Mouse (Mus musculus) embryonic facial prominence, embryonic 12.5 days (tissue): Measurements from ENCODE around the gene Scamp1. TPM values are rescaled to one million over a fixed set of nuclear protein-coding genes. Genes with fewer than 3 reads are reported as not detected.

ENCODE experiments used
- ATAC-seq: fragments of 200-750 bp; cut with Nextera tagmentation; 2 replicates; pipeline ENCODE4 v1.8.0; 2017; ENCODE audit not compliant: insufficient number of reproducible peaks, insufficient read depth, low FRiP score, low TSS enrichment
- H3K27ac ChIP-seq: fragments of 300-500 bp; sonication (generic); 2 replicates; pipeline ENCODE4 v1.5.1; 2016; ENCODE audit warnings: mild to moderate bottlenecking
- H3K27me3 ChIP-seq: fragments of 300-500 bp; sonication (generic); 2 replicates; pipeline ENCODE4 v1.6.1; 2016; ENCODE audit warnings: mild to moderate bottlenecking, moderate library complexity
- H3K36me3 ChIP-seq: fragments of 300-500 bp; sonication (generic); 2 replicates; pipeline ENCODE4 v1.6.1; 2016; ENCODE audit warnings: mild to moderate bottlenecking
- H3K4me1 ChIP-seq: fragments of 300-500 bp; sonication (generic); 2 replicates; pipeline ENCODE4 v1.6.1; 2016
- H3K4me2 ChIP-seq: fragments of 300-500 bp; sonication (generic); replicated peaks from 2 replicates; pipeline ENCODE4 v1.6.1; 2016; ENCODE audit warnings: mild to moderate bottlenecking, moderate library complexity
- H3K4me3 ChIP-seq: fragments of 300-500 bp; sonication (generic); 2 replicates; pipeline ENCODE4 v1.5.1; 2016; ENCODE audit warnings: mild to moderate bottlenecking
- H3K9ac ChIP-seq: fragments of 300-500 bp; sonication (generic); 2 replicates; pipeline ENCODE4 v1.6.1; 2016; ENCODE audit warnings: mild to moderate bottlenecking, moderate library complexity
- H3K9me3 ChIP-seq: fragments of 300-500 bp; sonication (generic); 2 replicates; pipeline ENCODE4 v1.6.1; 2016; ENCODE audit warnings: mild to moderate bottlenecking, moderate library complexity
- WGBS: fragments of 180-500 bp; shearing (Covaris S2); methylation state at CpG from one replicate; pipeline ENCODE4 v1.1.7; 2016; 5-methylcytosine and 5-hydroxymethylcytosine counted together
- polyA plus RNA-seq: library from polyadenylated mRNA; unstranded; fragments of >200 nt; fragmentation: Nextera tagmentation; extraction: Ambion mirVana; gene quantifications from 2 replicates; pipeline ENCODE4 v1.2.1, GENCODE M21; 2016

Gene Scamp1
- polyA plus RNA-seq, 1 experiment from 2014 or later = 37.7 TPM

DNA sequence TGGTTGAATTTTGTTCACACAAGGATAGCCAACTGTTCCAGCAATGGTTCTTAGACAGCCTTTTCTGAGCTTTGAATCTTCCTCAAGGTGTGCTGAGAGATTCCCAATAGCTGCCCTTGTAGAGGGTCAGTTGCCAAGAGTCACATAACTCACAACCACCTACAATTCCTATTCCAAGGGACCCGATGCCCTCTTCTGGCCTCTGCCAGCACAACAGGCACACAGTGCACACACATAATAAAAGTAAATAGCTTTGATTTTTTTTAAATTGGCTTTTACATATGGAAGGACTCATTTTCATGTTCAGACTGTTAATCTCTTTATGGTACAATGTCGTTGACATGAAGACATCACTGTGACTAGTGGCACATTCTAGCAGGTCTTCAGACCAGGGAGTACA, 72.9 kb downstream of the Scamp1 start:
- Histone ChIP-seq H3K36me3 (peaks cover 11% of the 10 kb centered on the region), H3K27ac (no peak overlapping the region), H3K4me3 (no peak overlapping the region), H3K27me3 (no peaks in the 10 kb centered on the region), H3K9ac (no peak overlapping the region), H3K4me1 (peaks cover 12% of the 10 kb centered on the region), H3K9me3 (peaks cover 4% of the 10 kb centered on the region; the same call in 1 of the 2 replicates), H3K4me2 (no peak overlapping the region)
- ATAC-seq = no peak
- WGBS = 83% methylated on average over 2 of the region's 2 CpGs

DNA sequence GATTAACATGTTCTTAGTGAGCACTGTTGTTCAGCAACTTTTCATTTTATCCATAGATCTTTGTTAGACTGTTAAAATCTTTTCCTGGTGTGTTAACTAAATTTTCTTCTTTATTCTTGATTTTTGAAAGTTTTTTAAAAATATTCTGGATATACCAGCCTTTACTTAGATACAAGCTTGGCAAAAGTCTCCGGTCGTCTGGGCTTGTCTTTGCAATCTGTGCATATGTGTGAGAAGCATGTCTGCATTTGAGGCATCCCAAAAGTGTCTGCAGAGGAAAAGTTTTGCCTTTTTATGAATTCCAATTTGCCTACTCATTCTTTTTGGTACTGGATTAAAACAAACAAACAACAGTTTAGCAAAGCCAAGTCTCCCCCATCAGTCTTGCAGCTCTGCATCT, 73.5 kb downstream of the Scamp1 start:
- Histone ChIP-seq H3K9ac (no peak overlapping the region), H3K4me2 (no peak overlapping the region), H3K9me3 (peaks cover 4% of the 10 kb centered on the region; the same call in 1 of the 2 replicates), H3K4me3 (no peak overlapping the region), H3K27ac (no peak overlapping the region), H3K27me3 (no peaks in the 10 kb centered on the region), H3K36me3 (peaks cover 11% of the 10 kb centered on the region), H3K4me1 (peaks cover 12% of the 10 kb centered on the region)
- 98% methylated on average over 2 of the region's 2 CpGs for WGBS
- ATAC-seq = no peak

DNA sequence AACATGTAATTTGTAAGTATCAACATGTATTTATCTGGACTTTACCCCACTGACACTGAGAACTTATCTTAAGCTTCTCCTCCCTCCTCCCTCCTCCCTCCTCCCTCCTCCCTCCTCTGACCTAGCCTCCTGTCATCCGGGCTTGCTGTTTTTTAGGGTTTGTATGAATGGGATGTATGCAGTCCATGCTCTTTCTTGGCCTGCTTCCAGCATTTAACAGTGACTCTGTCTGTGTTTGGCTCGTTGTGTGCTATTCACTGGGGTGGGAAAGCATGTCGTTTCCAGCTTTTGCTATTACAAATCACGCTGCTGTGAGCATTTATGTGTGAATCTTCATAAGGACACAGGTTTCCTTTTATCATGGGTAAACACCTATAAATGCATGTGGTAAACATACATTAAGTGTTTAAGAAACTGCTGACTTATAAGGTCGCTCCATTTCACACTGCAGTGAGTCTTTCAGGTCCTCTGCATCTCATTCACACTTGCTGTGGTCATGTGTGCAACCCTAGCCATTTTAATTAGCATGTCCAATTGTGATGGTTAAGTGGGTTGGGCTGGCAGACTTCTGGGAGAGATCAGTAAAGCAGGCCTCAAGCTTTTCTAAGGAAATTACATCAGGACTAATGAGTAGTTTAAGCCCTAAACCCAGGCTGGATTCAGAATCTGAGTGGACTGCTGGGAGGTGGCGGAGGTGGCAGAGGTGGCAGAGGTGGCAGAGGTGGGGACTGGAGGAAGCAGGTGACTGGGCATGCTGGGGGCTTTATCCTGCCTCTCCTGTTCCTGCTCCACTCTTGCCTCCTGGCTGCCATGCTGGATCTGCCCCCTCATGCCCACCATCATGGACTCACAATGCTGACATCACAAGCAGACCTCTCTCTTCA, 74.2 kb downstream of the Scamp1 start:
- no peak overlapping the region for H3K4me2 ChIP-seq
- no peak for ATAC-seq
- no peaks in the 10 kb centered on the region for H3K27me3 ChIP-seq
- no peak overlapping the region for H3K4me3 ChIP-seq
- H3K4me1 ChIP-seq = peaks cover 12% of the 10 kb centered on the region
- WGBS = 66% methylated on average over 6 of the region's 6 CpGs
- peaks cover 11% of the 10 kb centered on the region for H3K36me3 ChIP-seq
- H3K9ac ChIP-seq = no peak overlapping the region
- peaks cover 4% of the 10 kb centered on the region; the same call in 1 of the 2 replicates for H3K9me3 ChIP-seq
- no peak overlapping the region for H3K27ac ChIP-seq

DNA sequence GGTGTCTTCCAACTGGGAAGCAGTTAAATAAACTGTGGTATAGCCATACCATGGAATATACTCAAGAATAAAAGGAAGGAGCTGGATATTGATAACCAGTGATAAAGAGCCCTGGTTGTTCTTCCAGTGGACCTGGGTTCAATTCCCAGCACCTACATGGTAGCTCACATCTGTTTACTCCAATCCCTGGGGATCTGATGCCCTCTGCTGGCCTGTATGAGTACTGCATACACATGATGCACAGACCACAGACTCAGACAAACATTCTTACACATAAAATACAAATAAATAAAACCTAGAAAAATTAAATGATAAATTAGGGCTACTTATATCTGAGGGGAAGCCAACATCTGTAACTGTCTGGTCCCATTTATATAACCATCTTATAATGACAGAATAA, 76.8 kb downstream of the Scamp1 start:
- no peak overlapping the region for H3K9ac ChIP-seq
- H3K4me2 ChIP-seq = no peak overlapping the region
- no peak overlapping the region for H3K4me3 ChIP-seq
- H3K27ac ChIP-seq = no peak overlapping the region
- H3K4me1 ChIP-seq = peaks cover 12% of the 10 kb centered on the region
- H3K27me3 ChIP-seq = no peaks in the 10 kb centered on the region
- peaks cover 11% of the 10 kb centered on the region for H3K36me3 ChIP-seq
- H3K9me3 ChIP-seq = peaks cover 4% of the 10 kb centered on the region; the same call in 1 of the 2 replicates
- ATAC-seq = no peak

DNA sequence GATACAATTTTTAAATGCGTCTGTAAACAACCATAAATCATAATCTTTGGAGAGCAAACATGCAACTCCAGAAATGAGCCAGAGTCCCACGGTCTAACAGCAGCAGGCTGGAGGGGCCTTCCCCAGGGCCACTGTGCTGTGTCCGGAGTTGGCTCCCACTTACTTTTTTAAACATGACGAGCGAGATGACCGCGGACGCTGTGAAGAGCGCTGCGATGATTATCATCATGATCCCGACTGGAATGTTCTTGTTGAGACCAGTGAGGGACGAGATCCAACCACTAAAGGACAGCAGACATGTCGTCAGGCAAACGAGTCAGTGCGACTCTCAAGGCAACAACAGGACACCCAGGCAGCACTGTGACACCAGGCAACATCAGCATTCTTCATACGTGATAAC, 77.7 kb downstream of the Scamp1 start:
- Histone ChIP-seq H3K36me3 (peaks cover 11% of the 10 kb centered on the region), H3K4me3 (no peak overlapping the region)
- 95% methylated on average over 16 of the region's 16 CpGs for WGBS

DNA sequence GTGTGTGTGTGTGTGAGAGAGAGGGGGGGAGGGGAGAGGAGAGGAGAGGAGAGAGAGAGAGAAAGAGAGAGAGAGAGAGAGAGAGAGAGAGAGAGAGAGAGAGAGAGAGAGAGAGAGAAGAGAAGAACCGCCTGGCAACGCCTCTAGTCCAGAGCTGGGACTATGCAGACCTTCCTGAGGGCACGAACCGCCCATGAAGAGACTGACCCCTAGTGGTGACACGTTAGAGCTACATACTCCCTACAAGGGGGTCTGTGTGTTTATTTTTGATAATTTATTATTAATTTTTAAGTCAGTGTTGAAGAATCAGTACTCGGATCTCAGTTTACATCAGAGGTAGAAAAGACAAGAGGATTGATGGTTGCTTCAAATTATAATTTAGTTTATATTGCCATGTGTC, 80.4 kb downstream of the Scamp1 start:
- Histone ChIP-seq H3K4me1 (no peaks in the 10 kb centered on the region), H3K9me3 (peaks cover 4% of the 10 kb centered on the region; the same call in 1 of the 2 replicates), H3K4me3 (no peak overlapping the region), H3K27me3 (no peaks in the 10 kb centered on the region), H3K4me2 (no peak overlapping the region), H3K36me3 (peaks cover 11% of the 10 kb centered on the region), H3K27ac (no peak overlapping the region), H3K9ac (no peak overlapping the region)
- 0 out of 2 replicates have a peak, but pooled peaks have one; percentile 35 for ATAC-seq
- 9% methylated on average over 6 of the region's 6 CpGs for WGBS

More for the DNA sequence above, 77.7 kb downstream of the Scamp1 start:
- H3K4me1 ChIP-seq = peaks cover 12% of the 10 kb centered on the region
- H3K9me3 ChIP-seq = peaks cover 4% of the 10 kb centered on the region; the same call in 1 of the 2 replicates
- H3K9ac ChIP-seq = no peak overlapping the region
- no peaks in the 10 kb centered on the region for H3K27me3 ChIP-seq
- ATAC-seq = no peak
- H3K4me2 ChIP-seq = no peak overlapping the region
- H3K27ac ChIP-seq = no peak overlapping the region

DNA sequence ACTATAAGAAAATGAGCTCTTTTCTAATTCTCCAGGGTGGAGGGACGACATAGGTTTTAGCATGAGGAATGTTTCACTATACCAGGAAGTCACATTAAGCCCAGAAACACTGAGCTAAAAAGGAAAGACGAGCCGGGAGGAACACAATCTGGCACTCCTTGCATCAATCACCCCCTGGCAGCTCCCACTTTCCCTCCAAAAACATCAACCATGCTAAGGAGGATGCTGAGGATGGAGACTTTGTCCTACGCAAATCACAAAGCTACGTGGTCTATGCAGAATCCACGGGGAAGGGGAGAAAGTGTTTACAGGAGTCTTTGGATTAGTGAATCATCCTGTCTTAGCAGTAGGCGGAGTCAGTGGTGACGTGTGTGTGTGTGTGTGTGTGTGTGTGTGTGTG, 85.8 kb downstream of the Scamp1 start:
- H3K9ac ChIP-seq = no peak overlapping the region
- H3K4me2 ChIP-seq = no peak overlapping the region
- H3K4me3 ChIP-seq = no peak overlapping the region
- no peaks in the 10 kb centered on the region for H3K9me3 ChIP-seq
- no peaks in the 10 kb centered on the region for H3K4me1 ChIP-seq
- H3K27me3 ChIP-seq = no peaks in the 10 kb centered on the region
- ATAC-seq = no peak
- no peak overlapping the region for H3K27ac ChIP-seq
- H3K36me3 ChIP-seq = peaks cover 9% of the 10 kb centered on the region; the same call in 1 of the 2 replicates
- 64% methylated on average over 8 of the region's 8 CpGs for WGBS

DNA sequence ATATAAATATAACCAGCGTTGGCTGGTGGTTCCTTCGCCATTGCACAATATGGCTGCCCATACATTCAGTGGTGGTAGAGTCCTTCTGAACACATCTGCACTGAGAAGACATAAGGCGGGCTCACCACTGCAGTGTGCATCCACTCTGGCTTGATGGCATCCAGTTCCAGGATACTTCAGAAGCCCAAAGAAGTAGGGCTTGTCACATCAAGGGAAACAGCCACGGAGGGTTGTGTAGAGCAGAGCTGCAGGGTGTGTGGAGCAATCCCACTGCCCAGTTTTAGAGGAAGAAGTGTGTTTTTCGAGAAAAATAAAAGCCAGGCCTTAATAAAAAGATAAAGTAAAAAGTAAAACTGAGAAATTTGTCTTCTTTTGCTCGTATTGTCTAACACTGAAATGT, 87.0 kb downstream of the Scamp1 start:
- Histone ChIP-seq H3K4me3 (no peak overlapping the region), H3K36me3 (peaks cover 10% of the 10 kb centered on the region; the same call in 1 of the 2 replicates), H3K9me3 (no peaks in the 10 kb centered on the region), H3K4me1 (no peaks in the 10 kb centered on the region), H3K27ac (no peak overlapping the region), H3K4me2 (no peak overlapping the region), H3K9ac (no peak overlapping the region), H3K27me3 (no peaks in the 10 kb centered on the region)
- 84% methylated on average over 6 of the region's 6 CpGs for WGBS
- ATAC-seq = no peak

DNA sequence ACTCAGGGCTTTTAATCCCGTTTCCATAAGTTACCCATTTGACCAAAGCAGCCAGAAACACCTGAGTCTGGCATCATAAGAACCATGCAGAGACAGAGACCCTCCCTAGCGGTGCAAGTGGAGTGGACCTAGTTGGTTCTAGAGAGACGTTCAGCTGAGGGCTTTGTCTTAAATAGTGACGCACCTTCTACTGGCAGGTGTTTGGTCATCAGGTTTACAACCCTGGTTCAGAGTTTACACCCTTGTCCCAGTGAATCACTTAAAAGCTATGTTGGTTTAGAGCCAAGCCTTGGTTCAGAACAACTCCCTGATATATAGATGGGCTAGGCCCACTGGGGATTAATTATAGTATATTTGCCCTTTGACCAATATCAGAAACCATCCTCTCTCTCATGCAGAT, 92.4 kb downstream of the Scamp1 start:
- Histone ChIP-seq H3K27ac (no peak overlapping the region), H3K27me3 (no peaks in the 10 kb centered on the region), H3K4me3 (no peak overlapping the region), H3K9me3 (no peaks in the 10 kb centered on the region), H3K9ac (no peak overlapping the region), H3K36me3 (peaks cover 25% of the 10 kb centered on the region), H3K4me2 (no peak overlapping the region), H3K4me1 (no peaks in the 10 kb centered on the region)
- 90% methylated on average over 4 of the region's 4 CpGs for WGBS
- ATAC-seq = no peak

DNA sequence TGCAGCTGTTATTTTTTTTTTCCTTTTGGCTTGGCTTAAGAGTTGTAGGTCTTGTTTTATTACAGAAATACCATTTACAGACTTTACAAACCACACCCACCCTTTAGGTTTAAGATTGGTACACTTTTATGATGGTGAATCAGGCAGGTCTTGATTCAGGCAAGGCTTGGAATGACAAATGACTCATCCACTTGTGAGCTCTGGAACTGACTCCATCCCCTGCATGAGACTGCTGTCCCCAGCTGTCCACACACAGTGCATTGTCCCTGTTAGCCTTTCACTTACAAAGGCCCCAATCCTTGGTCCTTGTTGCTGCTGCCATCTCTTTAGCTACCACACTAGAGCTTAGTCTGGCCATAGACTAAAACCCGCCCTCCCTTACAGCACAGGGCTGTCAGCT, 95.3 kb downstream of the Scamp1 start:
- 94% methylated on average over 1 of the region's 1 CpGs for WGBS
- H3K4me3 ChIP-seq = no peak overlapping the region
- no peaks in the 10 kb centered on the region for H3K27me3 ChIP-seq
- H3K4me1 ChIP-seq = peaks cover 11% of the 10 kb centered on the region
- no peaks in the 10 kb centered on the region for H3K9me3 ChIP-seq
- H3K36me3 ChIP-seq = peaks cover 16% of the 10 kb centered on the region
- no peak overlapping the region for H3K9ac ChIP-seq
- ATAC-seq = no peak
- no peak overlapping the region for H3K4me2 ChIP-seq
- no peak overlapping the region for H3K27ac ChIP-seq

DNA sequence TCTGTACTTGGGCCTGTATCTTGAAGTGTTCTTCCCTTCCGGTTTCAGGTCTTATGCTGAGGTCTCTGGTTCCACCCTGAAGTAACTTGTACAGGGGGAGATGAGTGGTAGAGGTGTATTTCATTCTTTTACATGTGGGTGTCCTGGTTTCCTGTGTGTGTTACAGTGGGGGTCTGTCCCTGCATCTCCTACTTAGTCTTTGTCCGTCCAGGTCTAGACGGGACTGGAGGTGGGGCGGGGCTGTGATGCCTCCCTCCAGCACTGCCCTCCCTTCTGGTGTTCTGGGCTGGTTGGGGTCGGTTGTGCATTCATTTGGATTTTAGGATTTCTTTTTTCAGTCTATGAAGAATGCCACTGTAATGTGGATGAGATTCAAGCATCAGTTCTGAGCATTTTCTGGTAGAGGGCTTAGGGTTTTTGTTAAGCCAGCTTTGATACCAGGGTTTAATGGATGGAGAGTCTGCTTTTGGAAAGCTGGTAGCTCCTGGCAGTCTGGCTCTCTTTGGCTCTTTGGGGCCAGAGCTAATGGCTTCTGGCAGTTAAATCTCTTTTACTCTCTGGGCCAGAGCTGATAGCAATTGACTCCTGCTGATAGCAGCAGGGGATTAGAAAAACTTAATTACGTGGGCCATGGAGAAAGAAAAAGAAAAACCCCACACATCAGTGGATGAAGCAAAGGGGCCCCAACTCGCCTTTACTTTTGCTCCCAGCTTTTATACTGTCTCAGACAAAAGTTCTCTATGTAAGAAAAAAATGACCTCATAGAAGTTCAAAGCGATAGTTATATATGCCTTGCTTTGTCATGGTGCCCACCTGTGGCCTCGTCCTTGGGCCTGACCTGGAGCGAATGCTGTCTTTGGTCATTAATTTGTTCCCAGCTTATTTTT, 97.2 kb downstream of the Scamp1 start:
- no peak overlapping the region for H3K27ac ChIP-seq

More for the DNA sequence above, 97.2 kb downstream of the Scamp1 start:
- H3K9ac ChIP-seq = no peak overlapping the region
- no peaks in the 10 kb centered on the region for H3K9me3 ChIP-seq
- peaks cover 17% of the 10 kb centered on the region for H3K4me1 ChIP-seq
- no peak overlapping the region for H3K4me2 ChIP-seq
- peaks cover 14% of the 10 kb centered on the region for H3K36me3 ChIP-seq
- no peaks in the 10 kb centered on the region for H3K27me3 ChIP-seq
- 38% methylated on average over 10 of the region's 10 CpGs for WGBS
- ATAC-seq = no peak
- H3K4me3 ChIP-seq = no peak overlapping the region
